Mouse (Mus musculus) layer of hippocampus, adult 8-10 months (tissue): Measurements from ENCODE around the gene Hs6st1. TPM values are rescaled to one million over a fixed set of nuclear protein-coding genes. Genes with fewer than 3 reads are reported as not detected.

Experiments
- DNase-seq, 2 experiments: peaks; one replicate each; pipeline ENCODE4 v3.0.0; 2022; ENCODE audit warnings: low spot score in 2 of 2
- microRNA-seq, 2 experiments: library from miRNA; unstranded; fragments of <30 nt; microRNA quantifications; one replicate each; pipeline ENCODE4 v1.2.0; 2022
- total RNA-seq, 4 experiments: library from RNA; stranded (reverse); gene quantifications; 2 replicates each; pipeline ENCODE4 v1.2.4; 2022

Gene Hs6st1
- total RNA-seq, 4 experiments from 2014 or later = 39.0 to 42.6 (median 40.2) TPM

DNA sequence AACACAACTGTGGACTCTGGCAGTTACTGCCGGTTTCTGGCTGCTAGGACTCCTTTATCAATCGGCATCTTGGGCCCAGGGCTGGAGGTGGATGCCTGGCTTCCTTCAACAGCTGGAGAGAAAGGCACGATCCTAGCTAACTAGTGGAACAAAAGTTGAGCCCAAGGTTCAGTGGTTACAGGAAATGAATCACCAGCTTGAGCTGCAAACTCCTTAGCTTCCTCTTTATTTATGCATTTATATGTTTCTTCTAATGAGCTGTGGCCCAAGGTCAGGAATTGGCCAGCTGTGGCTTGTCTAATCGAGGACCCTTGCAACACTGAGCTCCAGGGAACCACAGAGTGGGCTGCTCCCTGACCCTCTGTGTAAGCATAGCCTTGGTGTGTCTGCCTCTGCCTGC, 60.9 kb downstream of the Hs6st1 start:
- DNase-seq = no peak

GRCm38 (mm10) chr1:36129881-36130280, 61.7 kb downstream of the Hs6st1 start:
- DNase-seq = no peak

GRCm38 (mm10) chr1:36130307-36131035, 62.3 kb downstream of the Hs6st1 start:
- no peak for DNase-seq

DNA sequence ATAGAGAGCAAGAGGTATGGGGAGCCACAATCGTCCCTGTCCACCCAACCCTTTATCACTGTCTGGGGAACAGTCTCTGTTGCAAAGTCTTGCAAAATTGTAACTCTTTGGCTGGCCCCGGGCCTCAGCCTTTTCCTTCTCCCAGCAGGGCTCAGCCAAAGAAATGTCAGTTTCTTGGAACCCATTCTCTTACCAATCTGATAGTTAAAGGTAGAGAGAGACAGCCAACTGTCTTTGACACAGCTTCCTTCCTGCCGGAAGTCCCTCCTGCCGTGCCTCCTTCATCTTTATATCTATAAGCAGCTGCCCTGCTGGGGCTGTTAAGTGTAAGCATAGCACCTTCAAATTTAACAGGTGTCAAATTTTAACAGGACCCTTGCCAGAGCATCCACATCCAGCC, 63.0 kb downstream of the Hs6st1 start:
- DNase-seq = no peak

- no peak for DNase-seq
Measured at GRCm38 (mm10) chr1:36131766-36132165, 63.6 kb downstream of the Hs6st1 start.

DNA sequence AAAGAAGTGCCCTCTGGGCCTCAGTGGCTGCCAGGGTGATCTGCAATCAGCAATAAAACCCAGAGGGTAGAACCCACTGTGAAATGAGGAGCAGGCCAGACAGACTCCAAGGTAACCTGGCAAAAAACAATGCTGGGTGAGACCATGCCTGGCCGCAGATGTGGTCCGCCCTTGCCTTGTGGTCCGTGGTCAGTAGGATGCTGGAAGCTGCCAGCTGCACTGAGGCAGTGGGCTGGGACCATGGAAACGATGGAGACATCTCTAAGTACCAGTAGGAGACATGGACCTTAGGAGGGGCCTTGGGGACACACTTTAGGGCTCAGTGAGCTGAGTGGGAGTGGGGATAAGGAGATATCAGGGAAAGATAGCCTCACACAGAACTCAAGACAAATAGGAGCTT, 64.0 kb downstream of the Hs6st1 start:
- no peak for DNase-seq

DNA sequence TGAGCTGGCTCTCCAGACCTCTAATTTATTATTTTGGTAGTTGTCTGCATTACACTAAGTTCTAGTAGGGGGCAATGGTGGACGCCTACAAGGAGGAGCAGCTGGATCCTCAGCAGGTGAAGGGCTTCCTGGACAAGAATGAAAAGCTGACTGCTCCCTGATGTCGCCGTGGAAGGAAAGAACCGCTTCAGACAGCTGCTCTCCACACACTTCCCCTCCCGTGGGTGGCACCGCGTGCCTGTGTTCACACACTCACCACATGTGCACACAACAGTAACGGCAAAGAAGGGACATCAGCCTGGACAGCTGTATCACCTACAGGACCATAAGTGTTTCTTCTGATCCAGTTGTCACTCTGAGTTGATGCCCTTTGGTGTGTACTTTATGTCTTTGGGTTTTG, 64.8 kb downstream of the Hs6st1 start:
- no peak for DNase-seq

GRCm38 (mm10) chr1:36133647-36134046, 65.4 kb downstream of the Hs6st1 start:
- no peak for DNase-seq

DNA sequence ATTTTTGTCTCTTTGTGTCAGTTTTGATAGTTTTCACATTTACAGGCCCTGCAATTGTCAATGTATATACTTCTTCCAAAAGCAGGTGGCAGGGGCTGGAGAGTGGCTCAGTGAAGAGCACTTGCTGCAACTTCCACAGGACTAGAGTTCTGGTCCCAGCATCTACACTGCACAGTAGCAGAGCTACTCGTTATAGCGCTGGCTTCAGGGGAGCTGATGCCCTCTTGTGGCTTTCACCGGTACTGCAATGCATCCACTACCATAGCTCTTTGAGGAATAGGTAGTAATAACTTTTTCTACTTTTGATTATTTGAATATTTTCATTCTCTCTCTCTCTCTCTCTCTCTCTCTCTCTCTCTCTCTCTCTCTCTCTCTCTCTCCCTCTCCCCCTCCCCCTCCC, 66.4 kb downstream of the Hs6st1 start:
- DNase-seq = peak; percentile 51 to 81

DNA sequence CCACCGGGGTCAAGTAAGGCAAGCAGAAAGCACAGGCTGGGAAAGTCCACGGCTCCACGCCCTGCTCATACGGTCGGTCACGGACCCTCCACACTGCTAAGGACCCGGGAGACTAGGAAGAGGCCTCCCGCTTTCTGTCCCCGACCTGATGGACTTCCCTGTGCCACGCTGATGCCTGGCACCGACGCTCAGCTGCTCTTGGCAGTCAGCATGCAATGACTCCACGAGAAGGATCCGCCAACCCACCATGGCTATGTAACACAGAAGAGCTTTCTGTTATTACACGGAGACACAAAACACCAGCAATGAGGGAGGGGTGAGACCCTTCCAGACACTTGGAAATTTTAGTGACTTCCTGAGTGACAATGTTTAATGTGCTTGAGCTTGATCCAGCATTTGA, 72.1 kb downstream of the Hs6st1 start:
- no peak for DNase-seq

DNA sequence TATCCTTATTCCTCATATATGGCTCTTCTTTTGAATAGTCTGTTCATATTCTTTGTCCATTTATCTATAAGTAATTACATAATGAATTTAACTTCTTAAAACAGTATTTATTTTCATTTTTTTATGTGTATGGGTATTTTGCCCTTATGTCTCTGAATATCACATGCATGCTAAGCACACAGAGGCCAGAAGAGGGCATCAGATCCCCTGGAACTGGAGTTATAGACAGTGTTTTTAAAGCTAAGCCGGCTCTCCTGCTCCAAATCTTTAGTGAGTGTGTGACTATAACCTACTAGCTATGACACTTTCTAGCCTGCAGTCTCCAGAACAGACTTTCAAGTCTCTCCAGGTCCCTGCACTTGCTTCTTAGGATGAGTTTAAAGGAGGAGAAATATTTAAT, 76.8 kb downstream of the Hs6st1 start:
- DNase-seq = peak in 1 of 2 experiments; percentile 60

DNA sequence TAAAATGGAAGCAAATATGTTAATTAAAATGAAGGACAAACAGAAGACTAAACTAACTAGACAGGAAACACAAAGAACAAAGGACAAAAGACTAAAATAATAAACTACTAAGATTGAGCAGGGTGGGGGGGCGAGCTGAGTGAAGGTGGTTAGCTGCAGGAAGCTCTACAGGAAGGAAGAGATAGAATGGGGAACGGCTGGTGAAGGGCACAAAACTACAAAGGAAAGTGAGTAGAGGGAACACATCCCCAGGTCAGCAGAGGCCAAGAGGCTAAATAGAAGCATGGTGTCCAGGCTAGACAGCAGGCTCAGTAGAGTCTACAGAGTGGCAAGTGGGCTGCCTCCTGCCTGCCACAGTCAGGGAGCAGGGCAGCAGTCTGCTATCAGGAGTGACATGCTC, 80.6 kb downstream of the Hs6st1 start:
- no peak for DNase-seq

DNA sequence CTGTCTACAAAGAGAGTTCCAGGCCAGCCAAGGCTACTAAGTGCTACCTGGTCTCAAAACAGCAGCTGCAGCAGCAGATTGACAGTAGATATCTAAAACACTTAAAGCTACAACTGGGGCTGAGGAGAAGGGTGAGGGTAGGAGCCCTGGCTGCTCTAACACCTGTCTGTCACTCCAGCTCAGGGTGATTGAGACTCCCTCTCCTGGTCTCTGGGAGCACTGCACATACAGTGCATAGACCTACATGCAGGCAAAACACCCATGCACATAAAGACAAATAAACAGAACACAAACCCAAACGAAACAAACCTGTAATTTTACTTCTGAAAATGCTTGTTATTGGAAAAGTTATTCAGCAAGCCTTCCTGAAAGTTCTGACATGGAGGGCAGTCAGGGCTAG, 81.2 kb downstream of the Hs6st1 start:
- no peak for DNase-seq

Small RNA genes lying within 50 kb of the gene (microRNA-seq; reads per million reads assigned to microRNA genes)
- gene Mir6897 = 3.2 to 5.6 reads per million in 2 experiments

Other genes starting within 250 kb of the Hs6st1 start
- gene Uggt1, start 176.3 kb downstream of the Hs6st1 start, total RNA-seq = 10 to 100 TPM; 33.6 to 53.2 (median 41.5) TPM
- gene Neurl3, start 206.3 kb downstream of the Hs6st1 start, total RNA-seq = 1 to 10 TPM in 2 of 4 experiments, under 1 TPM in 2; 0.41 to 3.4 (median 1.2) TPM
- gene Arid5a, start 239.3 kb downstream of the Hs6st1 start, total RNA-seq = 10 to 100 TPM; 18.1 to 22.0 (median 18.8) TPM